Mouse (Mus musculus): Measurements from ENCODE around the gene Gm28372. TPM values are rescaled to one million over a fixed set of nuclear protein-coding genes. Genes with fewer than 3 reads are reported as not detected.

Gene Gm28372
- polyA plus RNA-seq, 1 experiment = 0.04 TPM

DNA sequence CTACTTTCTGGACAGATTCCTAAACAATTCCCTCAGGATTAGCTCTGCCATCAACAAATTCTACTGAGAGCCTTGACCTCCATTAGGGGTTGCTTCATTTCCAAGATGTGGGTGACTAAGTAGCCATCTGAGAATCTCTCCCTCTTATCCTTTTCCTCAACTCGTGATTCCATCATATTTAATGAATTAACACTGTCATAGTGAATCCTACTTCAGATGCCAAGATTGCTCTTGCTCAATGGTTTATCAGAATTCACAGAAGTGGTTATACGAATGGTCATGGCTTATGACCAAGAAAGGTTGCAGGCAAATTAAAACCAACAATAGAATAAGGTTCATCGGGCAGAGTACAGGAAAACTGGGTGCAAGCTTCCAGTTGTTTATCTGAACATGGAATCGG is 3.1 kb upstream of the Gm28372 start:
- H3K36me3 ChIP-seq (ENCODE audit: control insufficient read depth, insufficient read depth) = no peaks in the 10 kb centered on the region
- H3K79me2 ChIP-seq (ENCODE audit: control insufficient read depth, insufficient read depth) = no peaks in the 10 kb centered on the region
- no peak overlapping the region for H3K4me3 ChIP-seq
- H3K4me2 ChIP-seq (ENCODE audit: low read depth) = no peak overlapping the region
- TF ChIP-seq CEBPB (IDR thresholded peaks at IDR 0.05; ENCODE audit: insufficient read depth, poor library complexity, severe bottlenecking) = no peak
- TF ChIP-seq E2F4 (IDR thresholded peaks at IDR 0.05; ENCODE audit: insufficient read depth) = no peak
- no peak for TF ChIP-seq USF1 (IDR thresholded peaks at IDR 0.05; ENCODE audit: low read depth)
- TF ChIP-seq MAX (IDR thresholded peaks at IDR 0.05; ENCODE audit: low read depth) = no peak
- TF ChIP-seq SRF (IDR thresholded peaks at IDR 0.05; ENCODE audit: control insufficient read depth, insufficient read length, low read depth) = no peak
- no peak for TF ChIP-seq MYOD1 (IDR thresholded peaks at IDR 0.05; ENCODE audit: control insufficient read depth in 1 of 3, insufficient read length in 2 of 3, low read depth in 2 of 3)
- H3K27me3 ChIP-seq (ENCODE audit: control insufficient read depth, insufficient read depth, insufficient read length) = peaks cover 14% of the 10 kb centered on the region
- no peak overlapping the region for H3ac ChIP-seq (ENCODE audit: control insufficient read depth, insufficient read length)

GRCm38 (mm10) chr2:130406178-130406577 is 1.1 kb downstream of the Gm28372 start, which contains the start of gene Tmem239:
TSS of gene Tmem239 (plus strand) at chr2:130406478.
- TF ChIP-seq E2F4 (IDR thresholded peaks at IDR 0.05; ENCODE audit: insufficient read depth) = no peak
- TF ChIP-seq SRF (IDR thresholded peaks at IDR 0.05; ENCODE audit: control insufficient read depth, insufficient read length, low read depth) = no peak
- TF ChIP-seq CEBPB (IDR thresholded peaks at IDR 0.05; ENCODE audit: insufficient read depth, poor library complexity, severe bottlenecking) = no peak
- no peak for TF ChIP-seq POLR2A (IDR thresholded peaks at IDR 0.05; ENCODE audit: insufficient read length, low read depth)
- no peak for TF ChIP-seq POLR2AphosphoS2 (IDR thresholded peaks at IDR 0.05; ENCODE audit: insufficient read length, low read depth)
- no peak for TF ChIP-seq TCF3 (IDR thresholded peaks at IDR 0.05; ENCODE audit: insufficient read length, low read depth)
- TF ChIP-seq TCF12 (IDR thresholded peaks at IDR 0.05; ENCODE audit: insufficient read depth, poor library complexity, severe bottlenecking) = no peak
- TF ChIP-seq MYOG (IDR thresholded peaks at IDR 0.05; ENCODE audit: control insufficient read depth in 1 of 3, insufficient read depth in 1 of 3, insufficient read length in 2 of 3, low read depth in 2 of 3) = no peak
- no peak for TF ChIP-seq USF1 (IDR thresholded peaks at IDR 0.05; ENCODE audit: low read depth)
- TF ChIP-seq MAX (IDR thresholded peaks at IDR 0.05; ENCODE audit: low read depth) = no peak
- Histone ChIP-seq H3ac (ENCODE audit: control insufficient read depth, insufficient read length) (no peak within 1 kb of the TSS), H3K27me3 (ENCODE audit: control insufficient read depth, insufficient read depth, insufficient read length) (no peaks in the 10 kb centered on the region), H3K36me3 (ENCODE audit: control insufficient read depth, insufficient read depth) (no peaks in the 10 kb centered on the region), H3K4me3 (no peak within 1 kb of the TSS), H3K79me2 (ENCODE audit: control insufficient read depth, insufficient read depth) (no peaks in the 10 kb centered on the region), H3K4me2 (ENCODE audit: low read depth) (no peak within 1 kb of the TSS)

DNA sequence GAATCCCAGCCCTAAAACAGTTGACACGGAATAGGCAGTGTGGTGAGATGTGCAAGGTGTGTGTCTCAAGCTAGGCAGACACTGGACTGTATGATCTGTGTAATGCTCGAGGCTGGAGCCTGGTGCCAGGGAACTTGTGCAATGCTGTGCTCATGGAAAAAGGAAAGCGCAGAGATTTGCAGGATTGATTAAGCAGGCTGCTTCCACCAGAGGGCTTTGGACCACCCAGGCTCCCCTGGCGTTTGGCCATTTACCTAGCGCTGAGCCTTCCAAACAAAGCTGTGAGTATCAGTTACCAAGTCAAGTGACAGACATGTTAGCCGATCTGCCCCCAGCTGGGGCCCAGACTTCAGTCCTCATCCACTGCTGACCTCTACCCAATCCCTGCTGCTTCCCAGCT is 3.2 kb downstream of the Gm28372 start:
- no peaks in the 10 kb centered on the region for H3K27me3 ChIP-seq (ENCODE audit: control insufficient read depth, insufficient read depth, insufficient read length)
- H3K4me3 ChIP-seq = no peak overlapping the region
- no peaks in the 10 kb centered on the region for H3K79me2 ChIP-seq (ENCODE audit: control insufficient read depth, insufficient read depth)
- H3ac ChIP-seq (ENCODE audit: control insufficient read depth, insufficient read length) = no peak overlapping the region
- H3K36me3 ChIP-seq (ENCODE audit: control insufficient read depth, insufficient read depth) = no peaks in the 10 kb centered on the region
- no peak overlapping the region for H3K4me2 ChIP-seq (ENCODE audit: low read depth)
- TF ChIP-seq MYOD1 (IDR thresholded peaks at IDR 0.05; ENCODE audit: control insufficient read depth in 1 of 3, insufficient read length in 2 of 3, low read depth in 2 of 3) (no peak), POLR2AphosphoS2 (IDR thresholded peaks at IDR 0.05; ENCODE audit: insufficient read length, low read depth) (no peak), SRF (IDR thresholded peaks at IDR 0.05; ENCODE audit: control insufficient read depth, insufficient read length, low read depth) (no peak), E2F4 (IDR thresholded peaks at IDR 0.05; ENCODE audit: insufficient read depth) (no peak), MYOG (IDR thresholded peaks at IDR 0.05; ENCODE audit: control insufficient read depth in 1 of 3, insufficient read depth in 1 of 3, insufficient read length in 2 of 3, low read depth in 2 of 3) (no peak), TCF3 (IDR thresholded peaks at IDR 0.05; ENCODE audit: insufficient read length, low read depth) (no peak), USF1 (IDR thresholded peaks at IDR 0.05; ENCODE audit: low read depth) (no peak), REST (IDR thresholded peaks at IDR 0.05; ENCODE audit: insufficient read depth, insufficient read length) (no peak), POLR2A (IDR thresholded peaks at IDR 0.05; ENCODE audit: insufficient read length, low read depth) (no peak), TCF12 (IDR thresholded peaks at IDR 0.05; ENCODE audit: insufficient read depth, poor library complexity, severe bottlenecking) (no peak), CEBPB (IDR thresholded peaks at IDR 0.05; ENCODE audit: insufficient read depth, poor library complexity, severe bottlenecking) (no peak), MAX (IDR thresholded peaks at IDR 0.05; ENCODE audit: low read depth) (no peak)

DNA sequence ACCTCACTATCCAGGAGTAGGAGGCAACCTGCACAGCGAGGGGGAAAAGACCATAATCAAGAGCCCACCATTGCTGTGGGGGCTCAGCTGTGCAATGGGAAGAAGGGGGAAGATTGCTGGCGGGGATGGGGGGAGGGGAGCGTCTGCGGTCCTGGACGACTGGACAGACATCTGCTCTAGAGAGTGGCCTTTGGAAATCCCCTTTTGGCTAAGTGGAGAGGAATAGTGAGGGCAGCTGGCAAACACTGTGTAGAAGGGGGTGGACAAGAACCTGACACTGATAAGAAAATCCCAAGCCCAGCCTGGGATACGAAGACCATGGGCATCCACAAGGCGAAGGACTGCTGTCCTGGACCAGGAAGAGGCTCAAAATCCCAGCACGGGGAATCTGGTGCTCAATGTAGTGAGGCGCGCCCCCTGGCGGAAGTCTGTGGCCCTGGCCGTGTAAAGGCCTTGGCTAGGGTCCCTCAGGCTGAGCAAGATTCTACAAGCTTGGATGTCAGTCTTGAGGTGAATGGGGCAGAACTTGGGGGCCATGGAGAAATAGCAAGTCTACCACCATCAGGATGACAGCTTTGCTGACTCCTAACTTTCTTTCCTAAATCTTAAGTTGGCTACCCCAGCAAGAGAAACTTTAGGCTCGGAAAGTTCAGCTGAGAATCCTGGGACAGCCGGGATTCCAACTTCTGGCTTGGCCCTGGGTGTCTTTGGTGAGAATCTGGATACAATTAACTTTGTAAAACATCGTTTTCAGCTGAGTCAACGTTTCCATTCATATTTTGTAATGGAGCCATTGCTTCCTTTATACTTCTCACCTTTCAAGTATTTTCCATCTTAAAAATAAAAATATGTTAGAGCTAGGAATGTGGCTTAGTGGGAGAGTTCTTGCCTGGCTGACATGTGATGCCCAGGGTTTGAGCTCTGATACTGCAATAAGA is 6.8 kb downstream of the Gm28372 start:
- no peak overlapping the region for H3ac ChIP-seq (ENCODE audit: control insufficient read depth, insufficient read length)
- no peaks in the 10 kb centered on the region for H3K27me3 ChIP-seq (ENCODE audit: control insufficient read depth, insufficient read depth, insufficient read length)
- no peak overlapping the region for H3K4me3 ChIP-seq
- no peak overlapping the region for H3K4me2 ChIP-seq (ENCODE audit: low read depth)
- H3K79me2 ChIP-seq (ENCODE audit: control insufficient read depth, insufficient read depth) = no peaks in the 10 kb centered on the region
- TF ChIP-seq SRF (IDR thresholded peaks at IDR 0.05; ENCODE audit: control insufficient read depth, insufficient read length, low read depth) (no peak), E2F4 (IDR thresholded peaks at IDR 0.05; ENCODE audit: insufficient read depth) (no peak), POLR2AphosphoS2 (IDR thresholded peaks at IDR 0.05; ENCODE audit: insufficient read length, low read depth) (no peak), POLR2A (IDR thresholded peaks at IDR 0.05; ENCODE audit: insufficient read length, low read depth) (no peak), USF1 (IDR thresholded peaks at IDR 0.05; ENCODE audit: low read depth) (no peak), TCF3 (IDR thresholded peaks at IDR 0.05; ENCODE audit: insufficient read length, low read depth) (no peak), MAX (IDR thresholded peaks at IDR 0.05; ENCODE audit: low read depth) (no peak), TCF12 (IDR thresholded peaks at IDR 0.05; ENCODE audit: insufficient read depth, poor library complexity, severe bottlenecking) (no peak), MYOD1 (IDR thresholded peaks at IDR 0.05; ENCODE audit: control insufficient read depth in 1 of 3, insufficient read length in 2 of 3, low read depth in 2 of 3) (no peak), MYOG (IDR thresholded peaks at IDR 0.05; ENCODE audit: control insufficient read depth in 1 of 3, insufficient read depth in 1 of 3, insufficient read length in 2 of 3, low read depth in 2 of 3) (no peak)
- no peaks in the 10 kb centered on the region for H3K36me3 ChIP-seq (ENCODE audit: control insufficient read depth, insufficient read depth)
